Mouse (Mus musculus) limb, embryonic 14.5 days (tissue): ENCODE results near the gene Gm20877. TPM values are rescaled to one million over a fixed set of nuclear protein-coding genes. Genes with fewer than 3 reads are reported as not detected.
"Not testable (repeated sequence)": the region's sequence is repeated elsewhere in the genome, so short reads cannot be mapped to it uniquely, and the experiment has no call there.

Source experiments
- ATAC-seq: fragments of 200-750 bp; cut with Nextera tagmentation; 2 replicates; pipeline ENCODE4 v1.8.0; 2017; ENCODE audit warnings: low read depth, moderate number of reproducible peaks, moderate TSS enrichment; ENCODE audit not compliant: low FRiP score
- DNase-seq: peaks from one replicate; pipeline ENCODE4 v3.0.0-alpha.2; 2015; ENCODE audit warnings: low spot score
- H3K27ac ChIP-seq: fragments of 300-500 bp; sonication (generic); replicated peaks from 2 replicates; pipeline ENCODE4 v1.5.1; 2014; ENCODE audit warnings: low read depth, mild to moderate bottlenecking, low read length, moderate library complexity, mixed read lengths
- H3K27me3 ChIP-seq: fragments of 300-500 bp; sonication (generic); 2 replicates; pipeline ENCODE4 v1.6.1; 2014; ENCODE audit warnings: low read length, mixed read lengths; ENCODE audit not compliant: control insufficient read depth, insufficient read depth
- H3K36me3 ChIP-seq: fragments of 300-500 bp; sonication (generic); 2 replicates; pipeline ENCODE4 v1.6.1; 2014; ENCODE audit warnings: mild to moderate bottlenecking, low read length, moderate library complexity, mixed read lengths; ENCODE audit not compliant: control insufficient read depth, insufficient read depth
- H3K4me1 ChIP-seq: fragments of 300-500 bp; sonication (generic); 2 replicates; pipeline ENCODE4 v1.6.1; 2014; ENCODE audit warnings: antibody characterized with exemption, low read length, mixed read lengths; ENCODE audit not compliant: control insufficient read depth, insufficient read depth
- H3K4me2 ChIP-seq: fragments of 300-500 bp; sonication (generic); replicated peaks from 2 replicates; pipeline ENCODE4 v1.6.1; 2014; ENCODE audit warnings: low read depth, mild to moderate bottlenecking, low read length, moderate library complexity; ENCODE audit not compliant: severe bottlenecking
- H3K4me3 ChIP-seq: fragments of 300-500 bp; sonication (generic); replicated peaks from 2 replicates; pipeline ENCODE4 v1.5.1; 2014; ENCODE audit warnings: low read length
- H3K9ac ChIP-seq: fragments of 300-500 bp; sonication (generic); 2 replicates; pipeline ENCODE4 v1.6.1; 2014; ENCODE audit warnings: mild to moderate bottlenecking, low read depth, low read length, moderate library complexity; ENCODE audit not compliant: severe bottlenecking
- H3K9me3 ChIP-seq: fragments of 300-500 bp; sonication (generic); 2 replicates; pipeline ENCODE4 v1.6.1; 2016; ENCODE audit warnings: low read length; ENCODE audit not compliant: control insufficient read depth
- WGBS: fragments of 180-500 bp; shearing (Covaris S2); extraction: QIAGEN DNeasy Blood & Tissue Kit; methylation state at CpG from one replicate; pipeline ENCODE4 v1.1.7; 2014; 5-methylcytosine and 5-hydroxymethylcytosine counted together
- polyA plus RNA-seq, 2 experiments: library from polyadenylated mRNA; depleted of rRNA in 1 of 2; stranded (reverse) in 1 of 2; unstranded in 1 of 2; fragments of >200 nt; fragmentation: Nextera tagmentation in 1 of 2; extraction: Ambion mirVana in 1 of 2; gene quantifications; 2 replicates each; pipeline versions ENCODE4 v1.2.1 to v1.2.3; 2012 to 2014

Gene Gm20877
- polyA plus RNA-seq (2012; rRNA removed) (not detected in 2 replicates), polyA plus RNA-seq (2014; fragmentation: Nextera tagmentation; extraction: Ambion mirVana) (not detected in 2 replicates)

- not testable (repeated sequence) for ATAC-seq, H3K27ac ChIP-seq, H3K9me3 ChIP-seq, H3K4me2 ChIP-seq, H3K9ac ChIP-seq, H3K4me1 ChIP-seq, H3K4me3 ChIP-seq, H3K36me3 ChIP-seq, H3K27me3 ChIP-seq, DNase-seq
- no CpG with 5 or more reads among the region's 3 CpGs for WGBS
These were observed at the start of gene Gm20877 for GRCm38 (mm10) chrY:17093573-17093972. TSS of gene Gm20877 (plus strand) at chrY:17093873.
